Mouse (Mus musculus) spleen, adult 2 months (tissue): ENCODE results near the gene Cspg5. TPM values are rescaled to one million over a fixed set of nuclear protein-coding genes. Genes with fewer than 3 reads are reported as not detected.

Experiments
- DNase-seq, 2 experiments: peaks; one replicate each; pipeline versions ENCODE4 v3.0.0 to v3.0.0-alpha.2; 2012 to 2021; ENCODE audit warnings: low spot score in 2 of 2, low read depth in 1 of 2
- H3K27ac ChIP-seq: fragments of 200-500 bp; 2 replicates; pipeline ENCODE4 v1.5.1; 2012; ENCODE audit warnings: low read length, inconsistent platforms; ENCODE audit not compliant: insufficient read depth
- H3K27me3 ChIP-seq: fragments of 200-500 bp; 2 replicates; pipeline ENCODE4 v1.6.1; 2012; ENCODE audit warnings: mild to moderate bottlenecking, moderate library complexity, low read length, inconsistent platforms; ENCODE audit not compliant: control insufficient read depth, insufficient read depth
- H3K36me3 ChIP-seq: fragments of 200-500 bp; 2 replicates; pipeline ENCODE4 v1.6.1; 2012; ENCODE audit warnings: mild to moderate bottlenecking, low read length, inconsistent platforms; ENCODE audit not compliant: control insufficient read depth, insufficient read depth
- H3K4me1 ChIP-seq: fragments of 200-500 bp; 2 replicates; pipeline ENCODE4 v1.6.1; 2011; ENCODE audit warnings: inconsistent platforms; ENCODE audit not compliant: control insufficient read depth, insufficient read depth, insufficient read length
- H3K4me3 ChIP-seq: fragments of 200-500 bp; 2 replicates; pipeline ENCODE4 v1.5.1; 2011; ENCODE audit warnings: mild to moderate bottlenecking, inconsistent platforms; ENCODE audit not compliant: insufficient read depth, insufficient read length; ENCODE audit errors: extremely low read depth
- CTCF ChIP-seq: fragments of 200-500 bp; IDR thresholded peaks from 2 replicates; pipeline ENCODE4 v1.5.1; 2011; ENCODE audit warnings: mild to moderate bottlenecking, inconsistent platforms; ENCODE audit not compliant: insufficient read depth, insufficient read length, insufficient replicate concordance; ENCODE audit errors: extremely low read depth
- POLR2A ChIP-seq: fragments of 200-500 bp; IDR thresholded peaks from 2 replicates; pipeline ENCODE4 v1.6.1; 2011; ENCODE audit warnings: low read depth, low read length, inconsistent platforms
- WGBS: fragments of 180-500 bp; shearing (Covaris S2); methylation state at CpG from one replicate; pipeline ENCODE4 v1.1.7; 2018; 5-methylcytosine and 5-hydroxymethylcytosine counted together
- polyA plus RNA-seq: library from polyadenylated mRNA; depleted of rRNA; stranded (reverse); fragments of >200 nt; gene quantifications from 2 replicates; pipeline ENCODE4 v1.2.3, GENCODE M21; 2012

Cspg5 gene
- polyA plus RNA-seq, 1 experiment: 0.27 TPM

DNA sequence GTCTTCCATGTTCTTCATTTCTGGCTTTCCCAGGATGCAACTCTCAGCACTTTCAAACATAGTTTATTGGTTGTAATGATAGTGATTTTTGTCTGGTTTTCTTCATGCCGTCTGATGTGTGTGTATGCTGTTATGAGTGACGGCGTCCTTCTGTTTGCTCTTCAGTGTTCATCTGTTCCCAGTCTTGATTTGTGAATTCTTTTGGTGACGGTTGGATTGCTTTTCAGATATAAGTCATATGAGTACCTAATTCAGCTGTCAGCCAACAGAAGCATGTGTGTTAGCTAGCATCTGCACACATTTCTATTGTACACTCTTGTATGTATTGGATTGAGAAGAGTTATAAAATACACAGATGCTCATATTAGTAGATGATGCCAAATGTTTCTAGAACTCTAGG is 19.3 kb upstream of the Cspg5 start:
- H3K27ac ChIP-seq: no peak overlapping the region
- no peak for DNase-seq
- no peaks in the 10 kb centered on the region for H3K4me1 ChIP-seq
- TF ChIP-seq POLR2A: no peak
- no peak for TF ChIP-seq CTCF
- whole genome bisulfite sequencing: 96% methylated on average over 4 of the region's 4 CpGs
- H3K36me3 ChIP-seq: peaks cover 24% of the 10 kb centered on the region
- H3K4me3 ChIP-seq: no peak overlapping the region
- no peaks in the 10 kb centered on the region for H3K27me3 ChIP-seq

DNA sequence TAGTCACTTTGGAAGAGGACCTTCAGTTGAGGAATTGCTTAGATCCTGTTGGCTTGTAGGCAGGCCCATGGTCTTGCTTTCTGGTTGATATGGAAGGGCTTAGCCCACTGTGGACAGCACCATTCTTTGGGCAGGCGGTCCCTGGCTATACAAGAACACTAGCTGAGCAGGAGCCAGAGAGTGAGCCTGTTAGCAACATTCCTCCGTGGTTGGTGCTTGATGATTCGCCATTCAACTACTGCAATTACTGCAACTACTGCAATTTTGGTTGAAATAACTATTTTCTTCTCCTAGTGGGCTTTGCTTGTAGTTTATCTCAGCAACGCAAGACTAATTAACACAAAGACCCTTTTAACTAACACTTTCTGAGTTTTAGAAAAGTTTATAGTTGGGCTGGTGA is 17.4 kb upstream of the Cspg5 start:
- no peaks in the 10 kb centered on the region for H3K4me1 ChIP-seq
- TF ChIP-seq POLR2A: no peak
- no peak for TF ChIP-seq CTCF
- H3K27me3 ChIP-seq: no peaks in the 10 kb centered on the region
- H3K4me3 ChIP-seq: no peak overlapping the region
- H3K27ac ChIP-seq: no peak overlapping the region
- peaks cover 25% of the 10 kb centered on the region for H3K36me3 ChIP-seq
- DNase-seq: no peak
- 94% methylated on average over 4 of the region's 4 CpGs for WGBS

DNA sequence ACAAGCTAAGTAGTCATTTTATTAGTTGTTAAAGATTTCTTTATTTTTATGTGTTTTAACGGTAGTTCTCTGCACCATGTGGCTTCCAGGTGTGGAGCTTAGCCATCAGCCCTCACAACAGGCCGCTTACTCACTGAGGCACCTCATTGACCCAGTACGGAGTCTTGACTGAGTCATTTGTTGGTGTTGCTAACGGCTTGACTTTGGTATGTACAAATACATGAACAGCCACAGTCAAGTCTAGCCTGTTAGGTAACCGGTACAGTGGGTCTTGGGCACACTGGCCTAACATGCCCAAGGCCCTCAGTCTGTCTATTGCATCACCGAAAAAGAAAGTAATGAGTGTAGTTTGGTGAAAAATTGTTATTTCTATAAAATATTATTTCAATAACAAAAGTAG is 14.9 kb upstream of the Cspg5 start:
- Histone ChIP-seq H3K36me3 (peaks cover 13% of the 10 kb centered on the region), H3K27me3 (no peaks in the 10 kb centered on the region), H3K4me3 (no peak overlapping the region), H3K4me1 (no peaks in the 10 kb centered on the region), H3K27ac (no peak overlapping the region)
- TF ChIP-seq POLR2A: no peak
- no peak for TF ChIP-seq CTCF
- WGBS: 92% methylated on average over 6 of the region's 6 CpGs
- DNase-seq: no peak

DNA sequence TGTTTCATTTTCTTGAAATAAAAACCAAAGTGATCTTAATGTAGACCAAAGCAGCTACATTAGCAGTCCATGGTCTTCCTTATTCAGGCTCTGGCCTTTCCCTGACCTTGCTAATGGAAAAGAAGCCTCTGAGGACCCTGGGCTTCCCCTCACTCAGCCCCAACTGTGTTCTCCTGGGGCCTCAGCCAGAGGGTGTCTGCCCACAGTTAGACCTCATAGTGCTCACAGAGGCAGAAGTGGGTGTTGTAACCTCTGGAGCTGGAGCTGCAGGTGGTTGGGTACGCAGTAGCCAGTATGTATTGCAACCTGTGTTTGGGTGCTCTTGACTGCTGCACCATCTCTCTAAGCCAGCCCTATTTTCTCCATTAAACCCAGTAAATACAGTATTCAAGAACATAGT is 14.5 kb upstream of the Cspg5 start:
- peaks cover 12% of the 10 kb centered on the region for H3K36me3 ChIP-seq
- H3K27me3 ChIP-seq: no peaks in the 10 kb centered on the region
- H3K4me1 ChIP-seq: no peaks in the 10 kb centered on the region
- H3K4me3 ChIP-seq: no peak overlapping the region
- no peak for DNase-seq
- 83% methylated on average over 1 of the region's 1 CpGs for whole genome bisulfite sequencing
- TF ChIP-seq CTCF (no peak), POLR2A (no peak)
- no peak overlapping the region for H3K27ac ChIP-seq

DNA sequence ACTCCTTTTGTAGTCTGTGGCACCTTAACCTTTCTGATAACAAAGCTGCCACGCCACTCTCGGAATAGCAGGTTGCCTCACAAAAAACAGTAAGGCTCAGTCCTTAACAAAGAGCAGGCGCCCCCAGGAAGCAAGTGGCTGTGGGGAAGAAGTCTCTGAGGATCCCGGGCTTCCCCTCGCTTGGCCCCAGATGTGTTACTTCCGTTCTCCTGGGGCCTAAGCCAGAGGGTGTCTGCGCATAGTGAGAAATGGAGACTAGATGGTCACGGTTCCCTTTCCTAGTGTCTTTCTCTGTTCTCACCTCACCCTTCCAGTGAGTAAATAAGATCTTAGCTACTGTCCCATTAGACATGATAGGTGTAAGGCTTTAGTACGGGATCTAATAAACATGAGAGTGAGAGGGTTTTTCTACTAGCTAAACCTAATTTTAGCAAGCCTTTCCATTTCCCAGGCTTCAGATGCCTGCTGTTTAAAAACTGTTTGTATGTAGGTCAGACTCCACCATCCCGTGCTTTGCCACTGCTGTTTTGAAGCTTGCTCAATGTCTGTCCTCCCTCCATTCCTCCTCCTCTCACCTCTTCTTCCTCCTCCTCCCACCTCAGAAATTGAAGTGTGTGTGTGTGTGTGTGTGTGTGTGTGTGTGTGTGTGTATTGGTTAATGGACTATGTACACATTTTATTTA is 13.9 kb upstream of the Cspg5 start:
- Histone ChIP-seq H3K4me1 (no peaks in the 10 kb centered on the region), H3K36me3 (peaks cover 10% of the 10 kb centered on the region), H3K4me3 (no peak overlapping the region), H3K27me3 (no peaks in the 10 kb centered on the region), H3K27ac (no peak overlapping the region)
- TF ChIP-seq POLR2A: no peak
- no peak for TF ChIP-seq CTCF
- DNase-seq: no peak
- 62% methylated on average over 10 of the region's 10 CpGs for WGBS

DNA sequence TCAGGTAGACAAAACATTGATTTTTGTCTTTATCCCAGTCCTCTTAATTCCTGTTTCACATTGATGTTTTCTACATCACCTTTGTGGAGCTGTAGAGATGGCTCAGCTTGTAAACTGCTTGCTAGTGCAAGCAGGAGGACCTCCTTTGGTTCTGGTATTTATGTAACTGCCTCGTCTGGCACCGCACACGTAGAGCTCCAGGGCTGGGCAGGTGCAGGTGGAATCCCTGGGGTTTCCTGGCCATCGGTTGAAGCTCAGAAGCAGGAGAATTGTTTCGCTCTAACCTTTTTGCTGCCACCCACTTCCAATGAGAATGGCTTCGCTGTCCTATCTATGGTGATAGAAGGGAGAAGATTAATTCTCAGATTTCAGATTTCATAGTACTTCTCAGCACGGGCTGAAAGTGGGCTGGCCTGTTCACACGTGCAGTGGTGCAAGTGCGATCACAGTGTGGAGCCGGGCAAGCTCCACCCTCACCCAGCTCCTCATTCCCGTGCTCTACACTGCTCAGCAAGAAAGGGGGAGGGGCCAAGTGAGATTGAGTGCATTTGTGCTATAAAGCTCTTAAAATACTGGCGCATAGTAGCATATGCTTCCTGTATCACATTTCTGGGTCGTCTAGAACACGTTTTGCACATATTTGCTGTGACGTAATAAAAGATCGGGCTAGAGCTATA is 13.1 kb upstream of the Cspg5 start:
- 92% methylated on average over 16 of the region's 16 CpGs for WGBS

DNA sequence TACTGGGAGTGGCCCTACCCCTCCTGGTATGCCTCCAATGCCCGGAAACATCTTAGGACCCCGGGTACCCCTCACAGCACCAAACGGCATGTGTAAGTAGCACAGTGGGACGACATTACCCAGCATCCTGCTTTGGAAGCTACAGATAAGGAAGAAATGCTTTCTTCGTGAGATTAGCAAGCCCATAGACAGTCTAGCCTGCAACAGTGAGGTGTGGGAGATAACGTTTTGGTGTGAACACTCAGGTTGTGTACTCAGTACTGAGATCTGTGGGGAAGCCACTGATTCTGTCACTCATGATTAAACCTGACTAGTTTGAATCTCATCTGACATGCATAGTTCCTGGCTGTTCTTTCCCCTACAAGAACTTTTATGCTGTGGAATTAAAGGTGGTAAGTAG is 8.6 kb upstream of the Cspg5 start:
- H3K4me1 ChIP-seq: no peaks in the 10 kb centered on the region
- 91% methylated on average over 6 of the region's 6 CpGs for WGBS
- H3K4me3 ChIP-seq: no peak overlapping the region
- TF ChIP-seq CTCF: no peak
- no peak overlapping the region for H3K27ac ChIP-seq
- no peak for DNase-seq
- peaks cover 26% of the 10 kb centered on the region for H3K36me3 ChIP-seq
- H3K27me3 ChIP-seq: no peaks in the 10 kb centered on the region

More for the DNA sequence above, 13.1 kb upstream of the Cspg5 start:
- no peaks in the 10 kb centered on the region for H3K27me3 ChIP-seq
- H3K36me3 ChIP-seq: peaks cover 13% of the 10 kb centered on the region
- no peak for DNase-seq
- TF ChIP-seq CTCF: no peak
- H3K4me3 ChIP-seq: no peak overlapping the region
- no peak overlapping the region for H3K27ac ChIP-seq
- H3K4me1 ChIP-seq: no peaks in the 10 kb centered on the region
